Mouse (Mus musculus) liver, embryonic 14.5 days (tissue): ENCODE measurements around the gene Iqschfp. TPM values are rescaled to one million over a fixed set of nuclear protein-coding genes. Genes with fewer than 3 reads are reported as not detected.

Experiments
- ATAC-seq: fragments of 200-750 bp; cut with Nextera tagmentation; 2 replicates; pipeline ENCODE4 v1.8.0; 2017; ENCODE audit warnings: moderate number of reproducible peaks, mild to moderate bottlenecking, moderate library complexity; ENCODE audit not compliant: insufficient read depth
- DNase-seq, 3 experiments: peaks; one replicate each; pipeline ENCODE4 v3.0.0-alpha.2; 2012 to 2013; ENCODE audit warnings: low read depth in 3 of 3, low spot score in 3 of 3
- H3K27ac ChIP-seq: fragments of 300-500 bp; sonication (generic); 2 replicates; pipeline ENCODE4 v1.5.1; 2014; ENCODE audit warnings: moderate library complexity, mild to moderate bottlenecking, control low read depth, inconsistent platforms
- H3K27me3 ChIP-seq: fragments of 300-500 bp; sonication (generic); 2 replicates; pipeline ENCODE4 v1.6.1; 2014; ENCODE audit warnings: mild to moderate bottlenecking, low read length, moderate library complexity; ENCODE audit not compliant: control insufficient read depth, insufficient read depth
- H3K36me3 ChIP-seq: fragments of 300-500 bp; sonication (generic); replicated peaks from 2 replicates; pipeline ENCODE4 v1.6.1; 2014; ENCODE audit warnings: low read depth; ENCODE audit not compliant: control insufficient read depth, insufficient read depth
- H3K4me1 ChIP-seq, 2 experiments: fragments of 200-500 bp in 1 of 2; fragments of 300-500 bp in 1 of 2; sonication (generic) in 1 of 2; replicated peaks; 2 replicates each; pipeline ENCODE4 v1.6.1; 2012 to 2014; ENCODE audit warnings: antibody characterized with exemption in 1 of 2, inconsistent platforms in 1 of 2, low read length in 1 of 2; ENCODE audit not compliant: control insufficient read depth in 2 of 2, insufficient read depth in 2 of 2
- H3K4me2 ChIP-seq: fragments of 300-500 bp; sonication (generic); 2 replicates; pipeline ENCODE4 v1.6.1; 2014; ENCODE audit warnings: low read depth, mild to moderate bottlenecking, control low read depth, moderate library complexity
- H3K4me3 ChIP-seq, 2 experiments: fragments of 200-500 bp in 1 of 2; fragments of 300-500 bp in 1 of 2; sonication (generic) in 1 of 2; 2 replicates each; pipeline ENCODE4 v1.5.1; 2012 to 2014; ENCODE audit warnings: low read depth in 2 of 2, low read length in 2 of 2, mild to moderate bottlenecking in 2 of 2, control low read depth in 1 of 2, inconsistent platforms in 1 of 2, moderate library complexity in 1 of 2; ENCODE audit not compliant: insufficient read depth in 1 of 2
- H3K9ac ChIP-seq: fragments of 300-500 bp; sonication (generic); replicated peaks from 2 replicates; pipeline ENCODE4 v1.6.1; 2014; ENCODE audit warnings: mild to moderate bottlenecking, control low read depth, moderate library complexity
- H3K9me3 ChIP-seq: fragments of 300-500 bp; sonication (generic); 2 replicates; pipeline ENCODE4 v1.6.1; 2016; ENCODE audit warnings: low read length, mixed read lengths; ENCODE audit not compliant: control insufficient read depth
- CTCF ChIP-seq: IDR thresholded peaks from 2 replicates; pipeline ENCODE4 v1.5.1; 2016; ENCODE audit warnings: antibody characterized with exemption, low read depth, control low read depth
- EP300 ChIP-seq: IDR thresholded peaks from 2 replicates; pipeline ENCODE4 v1.6.1; 2016; ENCODE audit warnings: antibody characterized with exemption, low read depth
- WGBS: fragments of 180-500 bp; shearing (Covaris S2); extraction: QIAGEN DNeasy Blood & Tissue Kit; methylation state at CpG from one replicate; pipeline ENCODE4 v1.1.7; 2014; ENCODE audit not compliant: insufficient replicate concordance; 5-methylcytosine and 5-hydroxymethylcytosine counted together
- polyA plus RNA-seq, 2 experiments: library from polyadenylated mRNA; depleted of rRNA in 1 of 2; stranded (reverse) in 1 of 2; unstranded in 1 of 2; fragments of >200 nt; fragmentation: Nextera tagmentation in 1 of 2; extraction: Ambion mirVana in 1 of 2; gene quantifications; 2 replicates each; pipeline versions ENCODE4 v1.2.1 to v1.2.3; 2012 to 2014

The Iqschfp gene
- polyA plus RNA-seq, 2 experiments: not detected

DNA sequence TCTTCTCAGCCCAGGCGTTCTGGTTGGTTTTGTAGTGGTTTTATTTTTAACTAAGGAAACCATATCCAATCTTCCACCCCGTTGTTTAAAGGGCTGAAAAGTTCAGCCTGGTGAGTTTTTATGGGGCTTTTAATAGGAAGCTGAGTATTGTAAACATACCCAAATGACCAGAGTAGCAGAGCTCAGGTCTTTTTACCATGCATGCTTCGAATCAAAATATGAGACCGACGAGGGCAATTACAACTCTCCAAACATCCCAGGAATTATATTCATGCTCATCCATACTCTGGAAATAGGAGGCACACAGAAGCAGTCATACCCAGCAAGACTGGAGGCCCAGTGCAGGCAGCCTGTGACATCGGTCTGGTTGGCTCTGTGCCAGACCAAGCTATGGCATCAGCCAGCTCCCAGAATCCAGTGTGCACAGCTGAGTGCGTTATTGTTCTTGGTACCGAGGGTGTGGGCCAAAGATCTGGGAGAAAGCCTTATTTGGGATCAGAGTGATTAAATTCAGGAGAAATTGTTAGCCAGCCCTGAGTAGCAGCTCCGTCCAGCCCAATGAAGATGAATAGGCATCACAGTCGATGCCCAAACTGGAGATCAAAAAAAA is 703.4 kb downstream of the Iqschfp start:
- Histone ChIP-seq H3K4me1 (peaks cover 0 to 4% of the 10 kb centered on the region in 2 experiments; a peak in 2 of 4 replicates), H3K9me3 (no peaks in the 10 kb centered on the region), H3K9ac (no peak overlapping the region), H3K4me3 (no peak overlapping the region), H3K4me2 (no peak overlapping the region), H3K27ac (no peak overlapping the region), H3K27me3 (no peaks in the 10 kb centered on the region), H3K36me3 (no peaks in the 10 kb centered on the region)
- WGBS: 64% methylated on average over 10 of the region's 10 CpGs
- DNase-seq (no peak), ATAC-seq (no peak)
- TF ChIP-seq CTCF: no peak
- no peak for TF ChIP-seq EP300

DNA sequence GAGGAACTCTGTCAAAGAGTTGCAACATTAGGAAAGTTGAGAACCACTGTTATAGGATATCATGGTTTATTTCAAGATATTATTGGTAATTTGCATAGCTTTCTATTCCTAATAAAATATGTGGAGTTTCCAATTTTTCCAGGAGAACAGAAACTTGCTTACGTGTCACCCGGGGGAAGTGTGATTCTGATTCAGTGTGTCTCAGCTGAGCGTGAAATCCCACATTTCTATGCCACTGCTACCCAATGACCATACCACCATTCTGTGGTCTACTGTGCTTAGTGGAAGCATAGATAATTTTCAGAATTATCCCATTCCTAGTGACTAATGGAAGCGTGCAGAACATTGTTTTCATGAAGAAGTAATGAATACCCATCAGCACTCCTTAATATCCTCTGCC is 704.9 kb downstream of the Iqschfp start:
- no peak overlapping the region for H3K27ac ChIP-seq
- no peak overlapping the region for H3K9ac ChIP-seq
- TF ChIP-seq EP300 (no peak), CTCF (no peak)
- WGBS: 85% methylated on average over 4 of the region's 4 CpGs
- H3K27me3 ChIP-seq: no peaks in the 10 kb centered on the region
- peaks cover 0 to 4% of the 10 kb centered on the region in 2 experiments; a peak in 2 of 4 replicates for H3K4me1 ChIP-seq
- H3K9me3 ChIP-seq: no peaks in the 10 kb centered on the region
- H3K36me3 ChIP-seq: no peaks in the 10 kb centered on the region
- DNase-seq (no peak), ATAC-seq (no peak)
- no peak overlapping the region for H3K4me3 ChIP-seq
- H3K4me2 ChIP-seq: no peak overlapping the region

DNA sequence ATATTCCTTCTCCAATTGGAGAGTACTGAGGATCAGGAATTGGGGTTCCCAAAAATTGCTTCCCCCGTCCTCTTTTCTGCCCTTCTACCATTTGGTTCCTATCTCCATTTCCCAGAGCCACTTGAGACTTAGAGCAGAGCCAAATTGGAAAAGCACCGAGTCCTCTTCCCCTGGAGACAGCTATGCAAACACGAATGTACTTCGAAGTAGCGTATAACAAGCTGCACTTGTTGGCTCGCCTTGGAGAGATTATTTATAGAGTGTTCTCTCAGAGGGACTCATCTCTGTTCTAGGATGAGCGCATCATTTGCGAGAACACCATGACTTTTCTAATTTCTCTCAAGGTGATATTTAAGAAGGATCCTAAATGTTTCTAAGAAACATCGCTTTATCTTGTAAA is 710.9 kb downstream of the Iqschfp start:
- no peak overlapping the region for H3K27ac ChIP-seq
- H3K4me2 ChIP-seq: no peak overlapping the region
- ATAC-seq: no peak
- H3K4me3 ChIP-seq: no peak overlapping the region
- no peak overlapping the region for H3K9ac ChIP-seq
- no peak for TF ChIP-seq CTCF
- TF ChIP-seq EP300: no peak
- 70% methylated on average over 9 of the region's 9 CpGs for WGBS
- no peaks in the 10 kb centered on the region for H3K9me3 ChIP-seq
- H3K27me3 ChIP-seq: no peaks in the 10 kb centered on the region
- no peaks in the 10 kb centered on the region for H3K4me1 ChIP-seq
- no peaks in the 10 kb centered on the region for H3K36me3 ChIP-seq
- no peak for DNase-seq

DNA sequence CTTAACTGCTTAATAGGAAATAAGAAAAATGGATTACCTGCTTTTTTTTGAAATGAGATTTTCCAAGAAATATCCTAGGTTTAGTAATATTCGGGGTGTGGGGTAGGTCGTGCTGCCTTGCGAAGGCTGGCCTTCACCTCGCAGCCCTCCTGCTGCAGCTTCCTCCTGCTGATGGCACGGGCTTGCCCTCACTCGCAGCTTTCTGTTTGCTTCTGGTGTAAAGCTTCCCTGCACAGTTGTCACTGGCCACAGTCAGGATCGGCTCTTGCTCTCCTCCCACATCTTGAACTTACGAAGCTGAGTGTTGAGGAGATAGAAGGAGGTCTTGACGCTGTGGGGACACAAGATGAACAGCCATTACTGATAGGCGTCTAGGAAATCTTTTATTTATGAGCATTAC is 712.4 kb downstream of the Iqschfp start:
- Histone ChIP-seq H3K4me2 (no peak overlapping the region), H3K4me3 (no peak overlapping the region), H3K27me3 (no peaks in the 10 kb centered on the region), H3K9me3 (no peaks in the 10 kb centered on the region), H3K27ac (no peak overlapping the region), H3K4me1 (no peaks in the 10 kb centered on the region), H3K9ac (no peak overlapping the region), H3K36me3 (no peaks in the 10 kb centered on the region)
- 64% methylated on average over 10 of the region's 10 CpGs for WGBS
- DNase-seq (no peak), ATAC-seq (no peak)
- TF ChIP-seq EP300 (no peak), CTCF (no peak)

DNA sequence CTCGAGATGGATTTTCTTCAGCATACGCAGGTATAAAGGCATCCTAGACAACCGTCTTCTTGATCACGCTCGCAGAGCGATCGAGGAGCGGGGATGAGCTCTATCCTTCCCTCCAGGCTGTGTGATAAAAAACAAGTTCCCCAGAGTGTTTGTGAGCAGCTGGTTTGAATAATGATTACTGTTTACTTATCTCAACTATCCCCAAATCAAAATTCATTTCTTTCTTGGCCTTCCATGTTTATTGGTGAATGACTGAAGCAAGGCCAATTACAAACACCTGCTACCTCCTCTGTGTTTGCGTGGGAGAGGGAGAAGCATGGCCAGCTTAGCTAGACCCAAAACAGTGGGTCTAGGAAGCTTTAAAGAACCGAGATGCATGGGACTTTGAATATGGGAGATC is 712.9 kb downstream of the Iqschfp start:
- TF ChIP-seq EP300 (no peak), CTCF (no peak)
- WGBS: 77% methylated on average over 10 of the region's 10 CpGs
- no peak for ATAC-seq
- Histone ChIP-seq H3K27ac (no peak overlapping the region), H3K27me3 (no peaks in the 10 kb centered on the region), H3K4me3 (no peak overlapping the region), H3K9me3 (no peaks in the 10 kb centered on the region), H3K36me3 (no peaks in the 10 kb centered on the region), H3K4me1 (no peaks in the 10 kb centered on the region), H3K9ac (no peak overlapping the region), H3K4me2 (no peak overlapping the region)
- no peak for DNase-seq
